Mouse (Mus musculus): Measurements from ENCODE around the gene Ugt2a3.
"Not testable (repeated sequence)": the region's sequence is repeated elsewhere in the genome, so short reads cannot be mapped to it uniquely, and the experiment has no call there.

The Ugt2a3 gene

GRCm38 (mm10) chr5:87336961-87337697 lies at the start of gene Ugt2a3:
Ugt2a3 (minus strand) TSS chr5:87337195.
- no peak for DNase-seq

- no peak for DNase-seq
Measured at GRCm38 (mm10) chr5:87380234-87380633, 43.2 kb upstream of the Ugt2a3 start.

DNA sequence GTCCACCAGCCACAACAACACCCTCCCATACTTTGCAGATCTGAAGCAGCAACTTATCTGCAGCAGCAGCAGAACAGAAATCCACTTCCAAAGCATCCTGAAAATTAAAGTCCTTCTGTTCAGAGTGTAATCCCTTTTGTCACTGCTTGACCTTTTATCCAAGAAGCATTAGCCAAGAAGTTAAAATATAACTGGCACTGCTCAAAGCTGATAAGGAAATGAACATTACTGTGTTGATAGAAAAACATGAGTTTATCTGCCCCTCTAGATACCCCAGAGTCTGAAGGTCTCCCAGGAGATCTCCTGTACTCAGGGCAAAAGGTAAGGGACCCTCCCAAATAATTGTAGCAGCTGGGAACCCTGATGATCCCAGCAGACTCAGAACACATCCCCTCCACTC lies 42.8 kb upstream of the Ugt2a3 start:
- no peak for DNase-seq

- DNase-seq: no peak
Measured at GRCm38 (mm10) chr5:87375874-87376383, 38.9 kb upstream of the Ugt2a3 start.

DNA sequence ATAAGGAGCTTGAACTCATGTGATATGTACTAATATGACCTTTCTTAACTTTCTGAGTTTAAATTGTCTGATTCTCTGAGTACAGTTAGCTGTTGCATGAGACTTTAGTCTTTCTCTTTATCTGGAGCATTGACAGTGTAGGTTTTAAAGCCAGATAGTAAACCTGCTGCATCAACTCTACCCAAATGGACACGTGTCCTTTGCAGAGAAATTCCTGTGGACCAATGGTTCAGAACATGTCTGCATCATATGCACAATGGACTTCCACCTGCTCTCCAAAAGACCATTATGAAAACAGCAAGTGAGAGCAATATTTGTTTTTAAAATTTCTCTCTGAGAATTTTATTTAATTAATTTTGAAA lies 36.5 kb upstream of the Ugt2a3 start:
- no peak for DNase-seq

DNA sequence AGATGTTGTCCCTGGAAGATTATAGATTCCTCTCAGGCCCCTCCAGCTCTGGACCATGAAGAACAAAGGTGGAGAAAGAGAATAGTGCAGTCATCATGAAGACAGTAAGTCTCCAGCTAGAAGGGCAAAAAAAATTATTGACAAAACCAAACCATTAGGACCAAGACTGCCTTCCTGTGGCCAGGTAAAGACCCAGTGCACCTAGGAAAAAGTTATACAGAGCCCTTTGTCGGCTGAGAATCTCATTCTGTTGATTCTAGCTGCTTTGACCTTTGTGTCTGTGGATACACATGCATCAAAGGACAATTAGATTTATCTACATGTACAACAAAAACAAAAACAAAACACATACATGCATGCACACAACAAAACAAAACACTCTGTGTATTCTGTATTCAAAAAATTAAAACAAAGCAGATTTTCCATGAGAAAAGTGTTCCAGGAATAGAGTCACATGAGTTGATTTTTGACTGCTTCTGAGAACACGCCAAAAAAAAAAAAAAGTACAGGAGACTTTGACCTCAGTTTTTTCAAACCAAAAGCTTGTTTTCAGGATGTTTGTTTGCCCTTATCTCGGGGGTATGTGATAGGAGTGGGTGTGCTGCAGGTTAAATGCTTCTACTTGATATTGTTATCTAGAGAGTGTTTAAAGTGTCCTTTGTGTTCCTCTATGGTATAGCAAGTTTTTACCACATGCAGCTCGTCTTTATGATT lies 36.0 kb upstream of the Ugt2a3 start:
- not testable (repeated sequence) for DNase-seq

DNA sequence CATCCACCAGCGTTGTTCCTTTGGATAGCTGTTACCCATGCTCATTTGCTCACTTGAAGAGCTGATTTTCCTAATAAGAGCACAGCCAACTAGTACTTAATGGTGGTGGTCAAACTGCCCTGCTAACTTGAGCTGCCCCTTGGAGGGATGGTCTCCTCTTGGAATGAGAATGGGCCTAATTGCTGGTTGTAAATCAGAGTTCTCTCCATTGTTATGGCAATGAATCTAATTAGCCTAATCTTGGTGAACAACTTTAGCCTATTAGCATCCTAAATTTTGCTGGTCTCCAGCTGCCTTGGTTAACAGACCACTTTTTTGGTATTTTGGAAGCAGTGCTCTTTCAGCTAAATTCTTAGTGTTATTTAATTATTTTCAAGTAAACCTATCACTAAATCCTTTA lies 13.4 kb upstream of the Ugt2a3 start:
- DNase-seq: no peak

- DNase-seq: not testable (repeated sequence)
Measured at GRCm38 (mm10) chr5:87349150-87349549, 12.2 kb upstream of the Ugt2a3 start.

DNA sequence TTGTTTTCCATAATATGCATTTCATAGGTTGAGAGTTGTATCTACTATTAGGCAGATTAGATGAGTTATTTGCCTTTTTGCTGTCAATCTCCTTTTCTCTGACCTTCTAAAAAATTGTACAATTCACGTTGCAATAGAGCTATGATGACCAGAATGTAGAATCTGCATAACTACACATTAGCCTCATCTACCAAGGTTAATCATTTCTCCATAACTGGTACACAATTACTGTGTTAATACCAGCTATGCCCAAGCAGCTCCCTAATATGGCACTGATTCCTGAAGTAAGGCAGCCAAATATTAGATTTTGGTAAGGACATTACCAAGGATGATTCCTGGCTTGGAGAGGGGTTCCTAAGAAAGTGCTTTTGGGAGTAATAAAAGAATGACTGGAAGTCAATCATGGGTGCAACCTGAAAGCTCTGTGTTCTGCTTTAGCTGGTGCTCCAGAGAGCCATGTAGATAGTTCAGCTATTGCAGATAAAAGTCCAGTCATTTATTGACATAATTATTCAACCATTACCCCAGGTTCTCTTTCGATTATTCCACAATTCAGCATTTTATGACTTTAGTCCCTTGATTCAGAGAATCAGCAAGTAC lies 10.6 kb upstream of the Ugt2a3 start:
- DNase-seq: not testable (repeated sequence)

GRCm38 (mm10) chr5:87340461-87340860 lies 3.5 kb upstream of the Ugt2a3 start:
- DNase-seq: peak; percentile 73

- DNase-seq: no peak
Measured at GRCm38 (mm10) chr5:87335199-87335598, 1.8 kb downstream of the Ugt2a3 start.

- no peak for DNase-seq
Measured at GRCm38 (mm10) chr5:87333584-87333983, 3.4 kb downstream of the Ugt2a3 start.

GRCm38 (mm10) chr5:87311392-87311791 lies 25.6 kb downstream of the Ugt2a3 start:
- DNase-seq: no peak

- DNase-seq: not testable (repeated sequence)
Measured at GRCm38 (mm10) chr5:87286180-87286579, 50.8 kb downstream of the Ugt2a3 start.

DNA sequence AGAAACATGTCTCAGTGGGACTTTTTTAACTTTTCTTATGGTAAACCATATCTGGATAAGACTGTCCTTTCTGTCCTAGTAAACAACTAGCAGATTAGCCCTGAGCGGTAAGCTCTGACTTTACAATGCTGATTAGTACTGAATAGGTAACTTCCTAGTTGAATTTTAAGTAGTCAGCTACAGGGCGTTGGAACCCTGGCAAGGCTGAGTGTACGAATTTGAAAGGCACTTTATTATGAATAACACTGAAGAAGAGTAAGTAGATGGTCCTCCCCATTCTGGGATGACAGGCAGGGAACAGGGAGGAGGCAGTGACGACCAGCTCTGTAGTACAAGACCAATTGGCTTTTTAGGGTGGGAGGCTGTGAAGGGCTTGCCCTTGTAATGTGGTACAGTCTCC lies 61.0 kb downstream of the Ugt2a3 start:
- DNase-seq: peak; percentile 77

DNA sequence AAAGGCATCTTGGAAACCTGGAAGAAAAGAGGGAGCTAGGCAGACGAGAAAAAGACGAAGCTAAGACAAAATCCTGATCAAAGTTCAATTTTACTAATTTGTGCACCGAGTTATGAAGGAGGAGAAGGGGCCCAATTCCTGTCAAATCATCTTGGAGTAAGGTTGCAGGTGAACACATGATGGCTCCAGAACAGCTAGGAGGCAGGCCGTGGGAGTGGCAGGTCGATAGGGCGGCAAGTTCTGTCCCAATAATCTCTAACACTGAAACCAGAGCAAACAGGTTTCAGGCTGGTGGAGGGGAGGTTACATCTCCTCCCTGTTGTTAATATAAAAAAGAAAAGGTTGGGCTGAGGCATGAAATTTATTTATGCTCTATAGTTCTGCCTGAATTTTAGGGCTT lies 61.4 kb downstream of the Ugt2a3 start:
- DNase-seq: no peak

All from heart, adult 11 months (tissue).